Mouse (Mus musculus) intestine, embryonic 16.5 days (tissue): ENCODE data around the gene Dhodh. TPM values are rescaled to one million over a fixed set of nuclear protein-coding genes. Genes with fewer than 3 reads are reported as not detected.

Experiments used
- ATAC-seq: fragments of 200-750 bp; cut with Nextera tagmentation; 2 replicates; pipeline ENCODE4 v1.8.0; 2017; ENCODE audit warnings: moderate TSS enrichment, moderate library complexity
- H3K27ac ChIP-seq: fragments of 300-500 bp; sonication (generic); 2 replicates; pipeline ENCODE4 v1.5.1; 2014; ENCODE audit warnings: mild to moderate bottlenecking, low read length
- H3K27me3 ChIP-seq: fragments of 300-500 bp; sonication (generic); replicated peaks from 2 replicates; pipeline ENCODE4 v1.6.1; 2014; ENCODE audit warnings: low read length, control low read depth, mixed read lengths; ENCODE audit not compliant: control insufficient read depth, insufficient read depth
- H3K36me3 ChIP-seq: fragments of 300-500 bp; sonication (generic); 2 replicates; pipeline ENCODE4 v1.6.1; 2014; ENCODE audit warnings: low read length, control low read depth; ENCODE audit not compliant: control insufficient read depth, insufficient read depth
- H3K4me1 ChIP-seq: fragments of 300-500 bp; sonication (generic); 2 replicates; pipeline ENCODE4 v1.6.1; 2014; ENCODE audit warnings: low read length, control low read depth, mixed read lengths; ENCODE audit not compliant: control insufficient read depth, insufficient read depth
- H3K4me2 ChIP-seq: fragments of 300-500 bp; sonication (generic); 2 replicates; pipeline ENCODE4 v1.6.1; 2014; ENCODE audit warnings: low read depth, low read length, control low read depth
- H3K4me3 ChIP-seq: fragments of 300-500 bp; sonication (generic); 2 replicates; pipeline ENCODE4 v1.5.1; 2014; ENCODE audit warnings: mild to moderate bottlenecking, low read length
- H3K9ac ChIP-seq: fragments of 300-500 bp; sonication (generic); 2 replicates; pipeline ENCODE4 v1.6.1; 2014; ENCODE audit warnings: low read depth, low read length
- H3K9me3 ChIP-seq: fragments of 300-500 bp; sonication (generic); 2 replicates; pipeline ENCODE4 v1.6.1; 2016; ENCODE audit warnings: low read length, control low read depth; ENCODE audit not compliant: control insufficient read depth
- WGBS: fragments of 180-500 bp; shearing (Covaris S2); extraction: QIAGEN DNeasy Blood & Tissue Kit; methylation state at CpG from one replicate; pipeline ENCODE4 v1.1.7; 2014; 5-methylcytosine and 5-hydroxymethylcytosine counted together
- polyA plus RNA-seq: library from polyadenylated mRNA; unstranded; fragments of >200 nt; fragmentation: Nextera tagmentation; extraction: Ambion mirVana; gene quantifications from 2 replicates; pipeline ENCODE4 v1.2.1, GENCODE M21; 2015

Gene Dhodh
- polyA plus RNA-seq, 1 experiment from 2014 or later, result 47.9 TPM

DNA sequence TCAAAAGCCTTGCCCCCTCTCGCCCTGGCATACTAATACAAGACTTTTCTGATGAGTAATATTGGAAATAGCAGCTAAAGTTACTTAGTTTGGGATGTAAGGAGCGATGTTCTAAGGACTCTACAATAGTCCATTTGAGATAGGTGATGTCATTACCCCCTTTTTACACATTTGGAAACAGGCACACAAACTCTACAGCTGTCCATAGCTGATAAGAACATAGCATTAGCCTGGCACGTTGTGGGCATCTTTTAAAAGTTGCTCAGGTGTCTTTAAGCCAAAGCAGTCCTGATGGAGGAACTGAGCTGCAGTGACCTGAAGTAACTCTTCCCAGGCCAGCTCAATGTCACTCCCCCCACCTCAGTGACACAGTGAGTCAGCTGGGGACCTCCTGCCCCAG is 17.1 kb downstream of the Dhodh start:
- Histone ChIP-seq H3K27me3 (no peaks in the 10 kb centered on the region), H3K4me2 (no peak overlapping the region), H3K4me3 (no peak overlapping the region), H3K9me3 (no peaks in the 10 kb centered on the region), H3K36me3 (no peaks in the 10 kb centered on the region; the same call in none of the 2 replicates), H3K9ac (no peak overlapping the region), H3K4me1 (no peaks in the 10 kb centered on the region), H3K27ac (no peak overlapping the region)
- ATAC-seq, result no peak
- 86% methylated on average over 3 of the region's 3 CpGs for WGBS

DNA sequence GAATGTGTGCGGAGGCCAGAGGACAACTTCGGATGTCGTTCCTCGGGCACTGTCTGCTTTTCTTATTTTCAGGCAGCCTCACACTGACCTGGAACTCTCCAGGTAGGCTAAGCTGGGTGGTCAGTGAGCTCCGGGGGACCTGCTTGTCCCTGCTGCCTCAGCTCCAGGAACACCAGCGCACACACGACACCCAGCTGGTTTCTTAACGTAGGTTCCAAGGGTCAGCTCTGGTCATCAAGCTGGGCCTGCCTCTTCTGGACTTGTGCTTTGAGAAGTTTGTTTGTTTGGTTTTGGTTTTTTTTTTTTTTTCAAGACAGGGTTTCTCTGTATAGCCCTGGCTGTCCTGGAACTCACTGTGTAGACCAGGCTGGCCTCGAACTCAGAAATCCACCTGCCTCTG is 17.6 kb downstream of the Dhodh start:
- Histone ChIP-seq H3K9me3 (no peaks in the 10 kb centered on the region), H3K4me3 (no peak overlapping the region), H3K9ac (no peak overlapping the region), H3K27me3 (no peaks in the 10 kb centered on the region), H3K4me2 (no peak overlapping the region), H3K27ac (no peak overlapping the region), H3K4me1 (no peaks in the 10 kb centered on the region), H3K36me3 (no peaks in the 10 kb centered on the region; the same call in none of the 2 replicates)
- no peak for ATAC-seq
- 90% methylated on average over 9 of the region's 9 CpGs for WGBS

DNA sequence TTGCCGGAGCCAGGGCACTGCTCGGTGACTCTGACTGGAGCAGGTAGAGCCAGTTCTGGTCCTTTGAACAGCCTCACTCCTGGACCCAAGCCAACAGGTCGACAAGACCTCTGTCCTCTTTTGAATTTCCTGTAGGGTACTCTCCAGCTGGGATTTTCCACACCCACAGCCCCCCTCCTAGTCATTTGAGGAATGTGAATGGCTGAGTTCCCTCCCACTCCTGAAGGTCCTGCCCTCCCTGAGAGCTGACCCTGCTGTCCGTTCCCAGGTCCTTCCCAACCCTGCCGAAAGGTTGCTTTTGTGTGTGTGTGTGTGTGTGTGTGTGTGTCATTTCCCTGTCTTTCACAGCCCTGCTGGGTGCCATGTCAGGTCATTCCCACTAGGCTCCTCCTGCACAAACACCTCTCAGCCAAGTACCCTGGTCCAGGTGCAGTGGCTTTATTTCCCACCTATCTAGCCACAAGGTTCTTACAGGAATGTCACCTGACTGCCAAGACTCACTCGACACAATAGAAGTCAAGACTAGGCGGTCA is 21.4 kb downstream of the Dhodh start:
- WGBS, result 43% methylated on average over 7 of the region's 7 CpGs
- no peak overlapping the region for H3K27ac ChIP-seq

DNA sequence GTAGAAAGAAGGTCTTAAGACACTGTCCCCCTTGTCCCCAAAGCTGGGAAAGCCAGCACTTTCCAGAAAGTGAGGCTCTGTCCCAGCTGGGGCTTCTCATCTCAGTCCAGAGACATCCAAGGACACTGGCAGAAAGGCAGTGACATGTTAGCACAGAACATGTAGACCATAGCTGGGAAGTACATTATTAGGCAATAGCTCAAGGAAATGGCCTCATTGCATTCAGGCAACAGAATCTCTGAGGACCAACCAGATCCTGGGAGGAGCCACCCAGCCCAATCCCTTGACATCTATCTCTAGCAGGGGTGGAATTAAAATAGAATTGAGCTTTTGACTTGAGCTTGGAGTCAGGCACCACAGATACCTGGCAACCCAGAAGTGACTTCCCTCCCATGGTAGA is 22.8 kb downstream of the Dhodh start:
- ATAC-seq, result no peak
- no peaks in the 10 kb centered on the region for H3K36me3 ChIP-seq
- H3K27ac ChIP-seq, result no peak overlapping the region
- H3K9ac ChIP-seq, result no peak overlapping the region
- H3K4me1 ChIP-seq, result no peaks in the 10 kb centered on the region
- H3K27me3 ChIP-seq, result no peaks in the 10 kb centered on the region
- H3K4me2 ChIP-seq, result no peak overlapping the region
- H3K9me3 ChIP-seq, result no peaks in the 10 kb centered on the region
- no peak overlapping the region for H3K4me3 ChIP-seq

More for the DNA sequence above, 21.4 kb downstream of the Dhodh start:
- Histone ChIP-seq H3K4me1 (no peaks in the 10 kb centered on the region), H3K27me3 (no peaks in the 10 kb centered on the region), H3K9me3 (no peaks in the 10 kb centered on the region), H3K4me2 (no peak overlapping the region), H3K36me3 (no peaks in the 10 kb centered on the region), H3K4me3 (no peak overlapping the region), H3K9ac (no peak overlapping the region)
- ATAC-seq, result peak; percentile 71

DNA sequence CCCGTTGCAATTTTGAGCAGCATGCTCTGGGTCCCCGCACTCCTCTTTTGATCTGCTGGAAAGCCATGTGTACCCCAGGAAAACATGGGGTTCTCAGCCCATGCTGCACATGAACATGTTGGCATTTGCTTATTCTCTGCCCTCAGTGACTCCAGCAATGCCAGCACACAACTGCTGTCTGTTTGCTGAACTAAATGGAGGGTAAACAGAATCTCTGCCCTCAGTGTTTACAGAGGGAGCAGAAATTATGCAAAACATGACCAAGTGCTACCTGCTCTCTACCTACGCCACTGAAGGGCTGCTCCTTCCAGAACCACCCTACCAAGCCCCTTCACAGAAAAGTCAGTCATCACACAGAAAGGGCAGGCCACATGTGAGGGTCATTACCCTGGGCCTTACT is 23.6 kb downstream of the Dhodh start:
- H3K9ac ChIP-seq, result no peak overlapping the region
- no peaks in the 10 kb centered on the region for H3K36me3 ChIP-seq
- H3K4me1 ChIP-seq, result no peaks in the 10 kb centered on the region
- WGBS, result 71% methylated on average over 3 of the region's 3 CpGs
- H3K27ac ChIP-seq, result no peak overlapping the region
- H3K9me3 ChIP-seq, result no peaks in the 10 kb centered on the region
- no peak for ATAC-seq
- no peak overlapping the region for H3K4me2 ChIP-seq
- H3K27me3 ChIP-seq, result no peaks in the 10 kb centered on the region
- no peak overlapping the region for H3K4me3 ChIP-seq

DNA sequence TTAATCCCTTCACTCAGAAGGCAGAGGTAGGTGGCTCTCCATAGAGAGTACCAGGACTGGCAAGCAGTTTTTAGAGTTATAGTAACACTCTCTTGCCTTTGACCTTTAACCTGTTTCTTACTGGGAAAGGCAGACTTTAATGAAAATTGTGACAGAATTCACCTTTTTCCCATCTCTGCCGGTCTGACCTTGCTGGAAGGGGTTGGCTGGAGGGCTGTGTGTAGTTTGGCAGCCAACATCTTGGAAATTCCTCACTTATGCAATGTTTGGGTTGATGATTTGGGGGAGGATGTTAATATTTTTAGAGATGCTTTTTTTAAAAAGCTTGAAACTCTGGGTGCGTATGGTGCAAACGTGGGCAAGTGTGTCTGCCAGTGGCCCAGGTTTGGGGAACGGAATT is 24.2 kb downstream of the Dhodh start:
- Histone ChIP-seq H3K9ac (no peak overlapping the region), H3K27me3 (no peaks in the 10 kb centered on the region), H3K4me2 (no peak overlapping the region), H3K36me3 (no peaks in the 10 kb centered on the region), H3K27ac (no peak overlapping the region), H3K4me1 (no peaks in the 10 kb centered on the region), H3K4me3 (no peak overlapping the region), H3K9me3 (no peaks in the 10 kb centered on the region)
- ATAC-seq, result no peak
- WGBS, result 86% methylated on average over 4 of the region's 4 CpGs

DNA sequence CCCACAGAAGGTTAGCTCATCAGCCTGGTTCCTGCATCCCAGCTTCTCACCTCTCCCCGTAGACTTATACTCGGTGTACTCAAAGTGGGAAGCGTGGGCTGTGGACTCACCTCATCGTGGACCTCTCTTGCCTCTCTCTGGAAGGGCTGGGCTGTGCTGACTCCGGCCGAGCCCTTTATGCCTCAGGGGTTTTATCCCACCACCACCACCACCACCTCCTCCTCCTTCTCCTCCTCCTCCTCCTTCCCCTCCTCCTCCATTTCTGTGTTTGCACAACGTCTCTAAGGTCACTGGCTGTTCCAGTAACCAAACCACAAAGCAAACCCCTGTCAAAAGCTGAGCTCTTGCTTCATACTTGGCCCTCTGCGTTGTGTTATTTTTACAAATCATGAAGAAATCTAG is 29.6 kb downstream of the Dhodh start, which contains the start of gene Hp:
Gene Hp (minus strand): TSS at position 273 of the 402 bp plus-strand sequence.
- no peaks in the 10 kb centered on the region for H3K36me3 ChIP-seq
- H3K27ac ChIP-seq, result no peak within 1 kb of the TSS
- no peak within 1 kb of the TSS for H3K4me2 ChIP-seq
- no peaks in the 10 kb centered on the region for H3K27me3 ChIP-seq
- no peaks in the 10 kb centered on the region for H3K4me1 ChIP-seq
- no peak within 1 kb of the TSS for H3K4me3 ChIP-seq
- 59% methylated on average over 8 of the region's 8 CpGs for WGBS
- no peak for ATAC-seq
- no peak within 1 kb of the TSS for H3K9ac ChIP-seq
- H3K9me3 ChIP-seq, result no peaks in the 10 kb centered on the region

DNA sequence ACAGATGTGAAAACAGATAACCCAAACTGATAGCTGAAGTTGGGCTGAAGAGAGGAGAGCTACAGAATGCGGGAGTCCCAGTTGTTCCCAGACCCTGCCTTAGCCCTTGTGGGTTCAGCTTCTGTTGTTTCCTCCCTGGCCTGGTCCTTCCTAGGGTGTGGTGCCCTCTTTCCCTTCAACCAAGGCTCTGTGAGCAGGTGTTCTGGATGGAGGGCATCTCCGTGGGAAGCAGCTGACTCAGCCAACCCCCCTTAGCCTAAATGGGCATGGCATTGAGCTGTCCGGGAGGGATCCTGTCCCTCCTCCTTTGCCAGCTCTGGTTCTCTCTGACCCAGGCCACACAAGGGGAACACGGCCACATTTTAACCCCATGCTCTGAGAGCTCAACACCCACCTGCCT is 32.2 kb downstream of the Dhodh start:
- Histone ChIP-seq H3K9me3 (no peaks in the 10 kb centered on the region), H3K4me1 (no peaks in the 10 kb centered on the region), H3K27me3 (no peaks in the 10 kb centered on the region), H3K4me2 (no peak overlapping the region), H3K9ac (no peak overlapping the region), H3K27ac (no peak overlapping the region), H3K4me3 (no peak overlapping the region), H3K36me3 (0 out of 2 replicates have a peak, but pooled peaks cover 3% of the 10 kb centered on the region)
- WGBS, result 71% methylated on average over 4 of the region's 4 CpGs
- no peak for ATAC-seq

DNA sequence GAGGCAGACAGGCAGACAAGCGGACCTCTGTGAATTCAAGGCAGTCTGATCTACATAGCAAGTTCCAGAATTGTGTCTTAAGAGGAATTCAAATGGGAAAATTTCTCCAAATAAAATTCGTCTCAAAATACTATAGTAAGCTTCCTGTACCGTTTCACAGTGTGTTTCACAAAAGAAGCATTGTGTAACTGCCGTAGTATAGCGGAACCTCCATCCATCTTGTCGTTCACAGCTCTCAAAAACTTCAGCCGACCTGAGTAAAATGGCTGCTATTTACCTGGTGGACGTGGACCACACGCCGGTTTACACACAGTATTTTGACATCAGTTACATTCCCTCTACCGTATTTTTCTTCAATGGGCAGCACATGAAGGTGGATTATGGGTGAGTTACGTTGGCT is 37.3 kb downstream of the Dhodh start:
- H3K27ac ChIP-seq, result no peak overlapping the region
- H3K9ac ChIP-seq, result no peak overlapping the region
- H3K4me1 ChIP-seq, result 0 out of 2 replicates have a peak, but pooled peaks cover 3% of the 10 kb centered on the region
- H3K36me3 ChIP-seq, result 0 out of 2 replicates have a peak, but pooled peaks cover 3% of the 10 kb centered on the region
- H3K4me2 ChIP-seq, result no peak overlapping the region
- H3K27me3 ChIP-seq, result no peaks in the 10 kb centered on the region
- 86% methylated on average over 12 of the region's 12 CpGs for WGBS
- ATAC-seq, result no peak
- H3K9me3 ChIP-seq, result no peaks in the 10 kb centered on the region
- H3K4me3 ChIP-seq, result no peak overlapping the region
